Mouse (Mus musculus): ENCODE measurements around the gene Slc6a6.
A peak's percentile ranks its signal among the peaks of the same experiment; 100 is the strongest.

Gene Slc6a6

GRCm38 (mm10) chr6:91683602-91684473 is at the start of gene Slc6a6:
Gene Slc6a6, plus strand, starts transcription at chr6:91684053.
- peak; percentile 90 to 92 for DNase-seq

- DNase-seq = no peak
These were observed 49.4 kb upstream of the Slc6a6 start for GRCm38 (mm10) chr6:91634417-91634816.

GRCm38 (mm10) chr6:91634876-91635275 is 49.0 kb upstream of the Slc6a6 start:
- DNase-seq = no peak

GRCm38 (mm10) chr6:91638204-91638995 is 45.5 kb upstream of the Slc6a6 start:
- no peak for DNase-seq

GRCm38 (mm10) chr6:91643011-91643410 is 40.8 kb upstream of the Slc6a6 start:
- DNase-seq = no peak

GRCm38 (mm10) chr6:91643416-91643921 is 40.4 kb upstream of the Slc6a6 start:
- DNase-seq = no peak

GRCm38 (mm10) chr6:91646019-91646418 is 37.8 kb upstream of the Slc6a6 start:
- DNase-seq = peak in 1 of 2 experiments; percentile 8

- DNase-seq = no peak
These were observed 37.0 kb upstream of the Slc6a6 start for GRCm38 (mm10) chr6:91646822-91647221.

- DNase-seq = no peak
These were observed 36.5 kb upstream of the Slc6a6 start for GRCm38 (mm10) chr6:91647385-91647791.

GRCm38 (mm10) chr6:91650255-91650654 is 33.6 kb upstream of the Slc6a6 start:
- no peak for DNase-seq

- no peak for DNase-seq
These were observed 31.6 kb upstream of the Slc6a6 start for GRCm38 (mm10) chr6:91652296-91652695.

GRCm38 (mm10) chr6:91655244-91655643 is 28.6 kb upstream of the Slc6a6 start:
- no peak for DNase-seq

GRCm38 (mm10) chr6:91655874-91656433 is 27.9 kb upstream of the Slc6a6 start:
- no peak for DNase-seq

- DNase-seq = no peak
These were observed 25.6 kb upstream of the Slc6a6 start for GRCm38 (mm10) chr6:91658288-91658687.

- DNase-seq = no peak
These were observed 23.9 kb upstream of the Slc6a6 start for GRCm38 (mm10) chr6:91659841-91660509.

- no peak for DNase-seq
These were observed 21.6 kb upstream of the Slc6a6 start for GRCm38 (mm10) chr6:91662301-91662700.

GRCm38 (mm10) chr6:91663616-91664015 is 20.2 kb upstream of the Slc6a6 start:
- DNase-seq = no peak

- DNase-seq = no peak
These were observed 18.6 kb upstream of the Slc6a6 start for GRCm38 (mm10) chr6:91665267-91665666.

- DNase-seq = no peak
These were observed 17.7 kb upstream of the Slc6a6 start for GRCm38 (mm10) chr6:91665990-91666700.

- no peak for DNase-seq
These were observed 16.7 kb upstream of the Slc6a6 start for GRCm38 (mm10) chr6:91667141-91667540.

- DNase-seq = no peak
These were observed 15.6 kb upstream of the Slc6a6 start for GRCm38 (mm10) chr6:91668276-91668675.

- DNase-seq = no peak
These were observed 14.6 kb upstream of the Slc6a6 start for GRCm38 (mm10) chr6:91669270-91669669.
